Mouse (Mus musculus): Measurements from ENCODE around the gene Methig1.
"Not testable (repeated sequence)": the region's sequence is repeated elsewhere in the genome, so short reads cannot be mapped to it uniquely, and the experiment has no call there.

Methig1 gene

DNA sequence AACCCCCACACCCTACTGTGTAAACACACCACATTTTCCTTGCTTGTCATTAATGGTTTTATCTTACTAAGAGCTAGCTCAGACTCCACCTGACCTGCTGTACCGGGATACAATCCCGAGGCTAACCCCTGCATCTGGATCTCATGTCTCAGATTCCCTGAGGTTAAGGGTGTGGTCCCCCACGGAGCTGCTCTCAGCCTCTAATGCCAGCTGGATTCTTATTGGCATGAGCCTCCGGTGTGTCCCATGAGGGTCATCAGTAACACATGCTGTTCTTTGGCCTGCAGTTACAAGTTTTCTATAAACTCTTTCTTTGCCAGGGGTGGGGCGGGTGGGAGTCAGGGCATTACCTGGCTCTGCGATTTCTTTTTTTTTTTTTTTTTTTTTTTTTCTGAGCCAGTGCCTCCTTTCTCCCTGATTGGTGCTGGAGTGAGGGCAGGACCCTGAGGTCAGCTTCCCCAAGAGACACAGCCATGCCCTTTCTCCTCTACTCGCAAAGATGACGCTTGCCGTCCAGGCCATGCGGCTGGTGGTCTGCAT is at the start of gene Methig1, which contains the start of gene Mettl7a2:
Gene Methig1, plus strand, starts transcription at position 439 of the 540 bp plus-strand sequence.
Gene Mettl7a2, plus strand, starts transcription at position 490 of the 540 bp plus-strand sequence.
- DNase-seq, result no peak

DNA sequence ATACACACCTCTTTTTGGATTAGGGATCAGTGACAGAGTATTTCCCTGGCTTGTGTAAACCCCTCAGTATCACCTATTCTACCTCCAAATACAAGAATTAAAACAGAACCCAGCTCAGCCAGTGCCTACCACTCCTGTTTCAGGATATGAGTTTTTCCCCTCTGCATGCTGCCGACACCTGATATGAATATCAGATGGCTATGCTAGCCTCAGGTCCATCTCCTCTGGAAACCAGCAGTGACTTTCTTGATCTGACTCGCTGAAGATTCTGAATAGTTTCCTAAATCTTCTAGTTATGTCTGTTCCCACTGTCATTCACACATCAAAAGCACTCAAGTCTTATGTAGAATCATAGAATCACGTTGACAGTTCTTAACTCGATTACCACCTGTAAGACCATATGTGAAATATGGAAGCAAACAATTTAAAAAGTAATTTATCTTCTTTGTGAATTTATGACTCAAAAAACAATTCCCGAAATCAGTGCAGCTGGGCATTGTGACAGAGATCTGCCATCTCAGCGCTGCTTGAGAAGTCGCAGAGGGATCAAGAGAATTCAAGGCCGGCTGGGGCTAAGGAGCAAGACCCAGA is 49.4 kb upstream of the Methig1 start:
- peak; percentile 35 for DNase-seq

DNA sequence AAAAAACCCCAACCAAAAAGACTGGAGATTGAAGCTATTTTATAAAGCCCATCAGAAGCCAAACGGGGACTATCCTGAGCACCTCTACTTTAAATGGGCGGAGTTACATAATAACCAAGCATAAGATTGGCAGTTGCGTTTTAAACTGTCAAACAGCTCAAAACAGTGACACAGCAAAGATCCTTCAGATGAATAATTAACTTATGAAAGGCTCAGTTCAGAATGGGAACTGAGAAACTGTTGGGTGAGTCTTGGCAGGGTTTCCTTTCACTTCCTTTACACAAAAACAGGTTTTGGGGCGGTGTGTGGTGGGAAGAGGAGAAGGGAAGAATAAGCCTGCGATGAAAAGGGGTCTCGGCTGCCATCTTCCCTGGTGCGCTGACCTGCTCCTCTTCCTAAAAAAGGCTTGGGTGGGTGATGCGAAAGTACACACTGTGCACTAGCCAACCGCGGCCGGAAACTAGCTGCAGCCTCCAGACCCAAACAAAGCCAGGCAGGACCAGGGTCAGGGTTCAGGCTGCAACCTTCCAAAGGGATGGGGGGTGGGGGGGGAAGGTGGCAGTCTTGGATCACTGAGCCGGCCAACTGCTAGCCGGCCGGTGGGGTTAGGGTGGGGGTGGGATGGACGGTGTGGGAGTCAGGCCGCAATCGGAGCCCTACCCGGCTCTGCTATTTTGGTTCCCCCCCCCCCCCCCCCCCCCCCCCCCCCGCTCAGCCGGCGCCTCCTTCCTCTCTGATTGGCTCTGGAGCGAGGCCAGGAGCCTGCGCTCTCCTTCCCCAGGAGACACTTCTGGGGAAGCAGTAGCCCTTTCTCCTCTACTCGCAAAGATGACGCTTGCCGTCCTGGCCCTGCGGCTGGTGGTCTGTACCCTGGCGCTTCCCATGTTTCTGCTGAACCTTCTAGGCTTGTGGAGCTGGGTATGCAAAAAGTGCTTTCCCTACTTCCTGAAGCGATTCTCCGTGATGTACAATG is 48.6 kb upstream of the Methig1 start, which contains the start of gene Mettl7a1:
Gene Mettl7a1, plus strand, starts transcription at position 122 of the 973 bp plus-strand sequence.
- DNase-seq, result peak; percentile 84

DNA sequence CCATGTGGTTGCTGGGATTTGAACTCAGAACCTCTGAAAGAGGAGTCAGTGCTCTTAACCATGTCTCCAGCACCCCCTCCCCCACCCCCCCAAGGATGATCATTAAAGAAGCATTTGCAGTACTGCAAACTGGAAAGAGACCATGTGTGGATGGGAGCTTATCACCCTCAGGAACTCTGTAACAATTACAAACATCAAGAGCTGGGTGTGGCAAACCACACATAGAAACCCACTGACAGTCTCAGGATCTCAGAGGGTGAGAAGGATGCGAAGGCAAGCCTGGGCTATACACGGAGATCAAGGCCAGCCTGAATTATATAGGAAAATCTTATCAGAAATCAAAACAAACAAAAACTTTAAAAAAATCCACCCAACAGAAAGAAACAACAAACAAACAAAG is 46.7 kb upstream of the Methig1 start:
- no peak for DNase-seq

DNA sequence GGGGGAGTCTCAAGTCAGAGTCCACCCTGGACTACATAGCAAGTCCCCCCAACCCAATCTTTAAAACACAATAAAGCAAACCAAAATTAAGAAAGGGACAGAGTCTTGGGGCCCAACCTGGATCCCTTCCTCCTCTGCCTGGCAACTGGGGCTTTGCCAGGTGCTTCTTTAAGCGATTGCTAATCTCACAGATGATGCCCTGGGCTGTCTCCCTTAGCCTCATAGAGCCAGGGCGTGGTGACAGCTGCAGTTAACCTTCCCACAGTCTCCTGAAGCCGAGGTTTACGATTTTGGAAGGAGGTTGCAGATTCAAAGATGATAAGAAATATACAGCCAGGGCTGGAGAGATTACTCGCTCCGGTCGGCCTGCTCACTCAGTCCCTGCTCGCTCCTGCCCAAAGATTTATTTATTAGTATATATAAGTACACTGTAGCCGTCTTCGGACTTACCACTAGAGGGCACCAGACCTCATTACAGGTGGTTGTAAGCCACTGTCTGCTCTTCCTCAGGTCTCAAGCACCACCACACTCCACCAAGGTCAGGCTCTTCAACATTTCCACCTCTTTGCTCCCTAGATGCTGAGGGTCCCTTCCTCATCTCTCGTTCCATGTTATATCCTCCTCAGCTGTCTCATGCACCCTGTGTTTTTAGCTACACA is 45.4 kb upstream of the Methig1 start:
- DNase-seq, result peak; percentile 69

DNA sequence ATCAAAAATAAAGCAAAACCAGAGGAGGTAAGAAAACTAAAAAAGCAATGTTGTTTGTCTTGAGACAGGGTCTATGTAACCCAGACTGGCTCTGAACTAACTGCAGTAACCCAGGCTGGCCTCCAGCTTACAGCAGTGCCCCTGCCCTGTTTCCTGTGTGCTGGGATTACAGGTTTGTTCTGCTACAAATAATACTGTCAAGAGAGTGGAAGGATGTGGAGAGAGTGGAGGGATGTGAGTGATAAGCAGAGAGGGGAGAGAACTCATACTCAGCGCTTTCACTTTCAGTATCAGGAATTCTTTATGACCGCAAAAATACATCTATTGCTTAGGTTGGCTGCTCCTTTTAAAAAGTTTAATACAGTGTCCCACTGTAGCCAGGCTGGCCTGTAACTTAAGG is 40.6 kb upstream of the Methig1 start:
- DNase-seq, result no peak

DNA sequence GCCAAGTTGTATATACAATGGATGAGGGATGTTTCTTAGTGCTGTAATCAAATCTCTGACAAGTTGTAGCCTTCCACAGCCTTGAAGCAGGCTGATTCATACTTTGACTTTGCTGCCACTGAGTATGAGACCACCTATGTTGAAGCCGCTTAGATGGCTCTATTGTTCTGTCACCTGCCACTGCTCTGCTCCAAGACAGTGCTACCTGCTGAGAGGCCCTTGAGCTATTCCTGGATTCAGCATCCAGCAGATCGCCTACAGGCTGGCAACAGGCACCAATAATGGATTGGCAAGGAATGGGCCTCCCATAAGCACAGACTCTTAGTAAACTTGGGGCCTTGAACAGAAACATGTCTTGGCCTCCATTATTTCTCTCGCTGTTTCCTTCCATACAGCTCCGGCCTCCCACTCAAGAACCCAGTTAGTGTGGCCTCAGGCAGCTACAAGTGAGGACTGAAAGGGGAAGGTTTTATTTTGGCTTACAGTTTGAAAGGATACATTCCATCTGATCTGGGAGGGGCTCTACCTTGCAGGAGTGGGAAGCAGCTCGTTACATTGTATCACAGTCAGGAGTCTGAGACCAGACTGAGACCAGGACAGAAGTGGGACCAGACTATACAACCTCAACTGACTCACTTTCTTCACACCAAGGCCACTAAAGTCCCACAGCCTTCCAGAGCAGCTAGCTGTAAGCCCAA is 38.4 kb upstream of the Methig1 start:
- DNase-seq, result no peak

DNA sequence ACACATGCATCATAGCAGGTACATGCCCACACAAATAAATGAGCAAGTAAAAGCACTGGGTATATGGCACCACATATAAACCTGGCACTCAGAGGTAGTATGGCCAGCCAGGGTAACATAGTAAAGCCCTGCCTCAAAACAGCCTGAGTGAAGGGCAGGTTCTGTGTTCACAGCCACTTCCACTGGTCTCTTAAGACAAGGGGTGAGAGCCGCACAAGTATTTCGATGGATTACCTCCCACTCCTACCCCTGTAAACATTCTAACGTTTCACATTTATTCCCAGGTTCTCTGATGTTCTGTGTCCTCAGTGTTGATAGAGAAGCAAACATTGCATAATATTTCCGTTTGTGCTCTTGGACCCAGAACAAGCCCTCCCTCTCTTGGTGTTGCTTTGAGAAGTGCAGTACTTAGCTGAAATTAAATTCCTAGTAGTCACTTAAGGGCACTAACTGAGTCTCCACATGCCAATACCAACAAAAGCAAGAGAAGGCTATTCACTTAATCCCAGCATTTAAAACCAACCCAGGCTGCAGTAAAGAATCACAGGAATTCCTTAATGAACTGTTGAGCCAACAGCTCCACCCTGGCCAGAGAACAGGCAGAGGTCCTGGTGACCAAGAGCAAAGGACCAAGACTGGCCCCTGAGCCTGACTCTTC is 34.8 kb upstream of the Methig1 start:
- not testable (repeated sequence) for DNase-seq

DNA sequence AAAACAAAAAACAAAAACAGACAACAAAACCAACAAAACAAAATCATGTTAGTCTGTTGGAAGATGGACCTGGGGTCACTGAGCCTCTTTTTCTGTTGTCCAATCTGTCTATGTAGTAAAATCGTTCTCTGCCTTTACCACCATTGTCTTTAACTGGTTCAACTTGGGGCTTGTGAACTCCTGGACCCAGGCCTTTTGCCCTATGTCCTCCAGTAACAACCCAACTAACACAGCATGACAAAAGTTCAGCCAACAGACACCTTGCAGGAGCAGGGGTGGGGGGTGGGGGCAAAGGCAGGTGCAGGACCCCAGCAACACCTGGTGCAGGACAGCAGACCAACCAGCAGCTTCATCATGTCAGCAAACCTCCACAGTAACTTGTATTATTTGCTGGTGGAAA is 33.1 kb upstream of the Methig1 start:
- DNase-seq, result no peak

DNA sequence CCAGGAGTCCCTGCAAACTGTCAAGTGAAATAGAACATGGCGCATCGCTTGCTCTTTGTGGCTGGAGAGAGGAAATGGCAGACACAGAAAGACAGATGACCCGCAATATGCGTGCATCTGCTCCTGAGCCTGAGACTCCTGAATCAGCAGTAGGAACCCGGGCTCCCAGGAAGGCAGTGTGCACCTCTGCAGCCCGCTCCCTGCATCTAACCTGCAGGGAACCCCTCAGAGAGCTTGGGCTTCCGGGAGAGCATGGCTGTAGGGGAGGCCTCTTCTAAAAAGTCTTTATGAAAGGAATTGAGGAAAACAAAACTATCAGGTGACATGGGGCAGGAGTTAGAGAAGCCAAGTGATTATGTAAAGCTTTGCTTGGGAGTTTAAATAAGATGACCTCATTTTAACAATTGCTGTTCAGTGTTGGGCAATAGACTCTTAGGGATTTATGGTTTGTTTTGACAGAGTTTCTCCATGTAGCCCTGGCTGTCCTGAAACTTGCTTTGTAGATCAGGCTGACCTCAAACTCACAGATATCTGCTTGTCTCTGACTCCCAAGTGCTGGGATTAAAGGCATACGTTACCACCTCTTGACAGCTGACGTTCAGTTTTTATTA is 32.5 kb upstream of the Methig1 start:
- DNase-seq, result no peak

DNA sequence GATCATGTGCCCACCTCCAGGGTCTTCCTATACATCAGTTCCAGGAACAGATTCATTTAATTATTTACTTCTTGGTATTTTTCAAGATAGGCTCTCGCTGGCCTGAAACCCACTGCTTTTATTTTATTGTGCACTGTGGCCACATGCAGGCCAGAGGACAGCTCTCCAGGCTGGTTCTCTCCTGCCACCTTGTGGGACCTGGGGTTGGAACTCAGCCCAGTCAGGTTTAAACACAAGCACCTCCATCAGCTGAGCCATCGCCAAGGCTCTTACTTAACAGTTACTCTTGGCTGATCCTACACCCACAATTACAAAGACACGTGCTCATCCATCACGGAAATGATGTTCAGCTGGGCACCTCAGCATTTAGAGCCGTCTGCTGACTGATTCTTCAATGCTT is 31.8 kb upstream of the Methig1 start:
- DNase-seq, result peak; percentile 75

DNA sequence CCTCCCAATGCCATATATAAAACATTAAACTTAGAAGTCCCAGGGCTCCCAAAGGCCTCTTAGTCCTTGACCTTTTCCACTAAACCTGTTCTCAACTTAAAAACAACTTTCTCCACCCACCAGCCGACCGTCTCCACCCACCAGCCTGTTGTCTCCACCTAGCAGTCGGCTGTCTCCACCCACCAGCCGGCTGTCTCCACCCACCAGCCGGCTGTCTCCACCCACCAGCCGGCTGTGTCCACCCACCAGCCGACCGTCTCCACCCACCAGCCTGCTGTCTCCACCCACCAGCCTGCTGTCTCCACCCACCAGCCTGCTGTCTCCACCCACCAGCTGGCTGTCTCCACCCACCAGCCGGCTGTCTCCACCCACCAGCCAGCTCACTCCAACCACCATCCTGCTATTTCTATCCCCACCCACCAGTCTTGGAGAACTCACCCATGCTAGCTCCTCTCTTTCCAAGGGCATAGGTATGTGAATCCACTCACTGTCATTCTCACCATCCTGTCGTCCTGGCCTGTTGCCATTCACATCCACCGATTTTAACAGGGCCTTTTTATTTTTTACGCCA is 28.8 kb upstream of the Methig1 start:
- no peak for DNase-seq

DNA sequence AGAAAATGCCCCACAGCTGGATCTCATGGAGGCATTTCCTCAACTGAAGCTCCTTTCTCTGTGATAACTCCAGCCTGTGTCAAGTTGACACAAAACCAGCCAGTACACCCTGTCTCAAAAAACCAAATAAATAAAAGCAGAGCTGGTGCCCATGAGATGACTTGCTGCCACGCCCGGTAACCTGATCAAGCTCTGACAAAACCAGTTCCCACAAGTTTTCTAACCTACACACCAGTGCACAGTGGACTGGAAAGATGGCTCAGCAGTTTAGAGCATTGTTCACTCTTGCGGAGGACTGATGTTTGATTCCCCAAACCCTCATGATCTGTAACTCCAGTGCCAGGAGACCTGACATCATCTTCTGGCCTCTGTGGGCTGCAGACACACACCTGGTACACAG is 27.7 kb upstream of the Methig1 start:
- DNase-seq, result no peak

DNA sequence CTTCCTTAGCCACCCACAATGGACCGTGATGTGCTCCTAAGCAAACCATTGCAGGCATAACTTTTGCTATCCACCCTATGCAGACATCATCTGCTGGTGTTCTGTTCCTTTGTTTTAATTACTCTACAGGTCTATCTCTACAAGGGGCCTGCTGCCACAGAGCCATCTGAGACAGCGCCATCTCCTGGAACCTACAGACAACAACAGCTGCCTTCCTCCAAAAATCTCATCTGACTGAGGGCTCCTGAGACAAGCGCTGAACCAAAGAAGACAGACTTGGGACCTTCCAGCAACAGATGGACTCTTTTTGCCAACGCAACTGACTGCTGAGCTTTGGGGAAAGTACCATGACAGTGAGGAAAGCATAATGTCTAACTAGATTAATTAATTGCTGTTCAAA is 24.9 kb upstream of the Methig1 start:
- DNase-seq, result not testable (repeated sequence)

DNA sequence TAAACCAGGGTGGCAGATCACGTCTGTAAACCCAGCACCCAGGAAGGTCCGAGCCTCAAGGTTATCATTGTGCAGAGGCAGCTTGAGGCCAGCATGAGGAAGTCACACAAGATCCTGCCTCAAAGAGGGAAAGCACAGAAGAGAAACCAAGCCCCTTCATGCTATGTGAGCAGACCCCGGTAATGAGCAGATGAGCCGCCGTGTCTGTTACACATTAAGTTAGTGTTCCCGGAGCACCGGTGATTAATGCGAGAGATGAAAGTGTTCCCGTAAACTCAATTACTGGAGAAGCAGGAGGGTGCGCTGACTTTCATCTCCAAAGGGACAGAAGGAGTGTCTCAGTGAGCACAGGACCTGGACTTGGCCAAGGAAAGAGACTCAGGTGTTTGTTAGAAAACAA is 23.6 kb upstream of the Methig1 start:
- not testable (repeated sequence) for DNase-seq

DNA sequence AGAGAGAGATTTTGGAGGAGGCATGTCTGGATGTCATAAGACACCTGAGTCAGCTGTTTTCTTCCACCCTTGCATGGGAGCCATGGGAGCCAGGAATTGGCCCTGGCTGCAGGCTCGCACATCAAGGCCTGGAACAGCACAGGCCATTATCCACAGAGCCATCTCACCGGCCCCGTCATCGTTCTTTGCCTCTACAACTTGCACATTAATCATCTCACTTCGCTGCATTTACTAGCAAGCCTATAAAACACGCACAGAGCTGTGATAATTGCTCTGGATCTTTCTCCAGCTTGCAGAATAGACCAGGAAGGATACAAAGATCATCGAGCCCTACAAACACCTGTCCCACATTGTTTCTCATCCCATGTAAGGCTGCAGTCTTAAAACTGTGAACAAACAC is 22.2 kb upstream of the Methig1 start:
- no peak for DNase-seq

DNA sequence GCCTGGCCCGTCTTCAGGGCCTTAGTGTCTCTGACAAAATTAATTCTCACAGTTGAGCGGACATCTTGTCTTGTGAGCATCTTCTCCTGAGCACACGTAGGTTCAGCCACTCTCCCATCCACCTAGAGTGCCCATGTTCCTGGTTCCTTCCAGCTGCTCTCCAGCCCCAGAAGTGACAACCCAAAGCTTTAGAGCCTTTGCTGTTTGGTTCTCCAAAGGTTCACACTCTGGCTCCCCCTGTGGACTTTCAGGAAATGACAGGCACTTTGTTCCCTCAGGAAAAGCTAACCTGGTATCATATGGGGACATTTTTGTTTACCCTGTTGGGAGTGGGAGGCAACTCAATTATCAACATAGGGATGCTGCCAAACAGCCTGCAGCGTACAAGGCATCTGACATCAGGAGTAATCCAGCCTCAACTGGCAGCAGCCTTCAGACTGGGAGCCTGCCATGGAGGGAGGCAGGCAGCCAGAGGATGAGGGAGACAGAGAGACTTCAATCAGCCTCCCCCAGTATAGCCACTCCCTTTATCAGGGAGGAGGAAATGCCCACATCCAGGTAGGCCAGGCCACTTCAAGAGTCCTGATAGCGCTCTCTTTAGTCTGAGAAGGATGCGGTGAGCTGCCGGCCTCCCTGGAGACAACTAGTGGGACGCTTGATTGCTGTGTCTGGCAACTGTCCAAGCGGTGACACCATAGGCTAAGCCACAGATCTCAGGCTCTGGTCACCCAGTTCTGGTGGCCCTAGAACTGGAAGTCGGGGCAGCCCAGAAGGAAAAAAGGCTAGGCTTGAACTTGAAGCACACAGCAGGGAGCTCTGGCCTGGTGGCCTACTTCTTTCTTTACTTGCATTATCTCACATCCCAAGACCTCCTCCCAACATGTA is 20.6 kb upstream of the Methig1 start:
- not testable (repeated sequence) for DNase-seq

DNA sequence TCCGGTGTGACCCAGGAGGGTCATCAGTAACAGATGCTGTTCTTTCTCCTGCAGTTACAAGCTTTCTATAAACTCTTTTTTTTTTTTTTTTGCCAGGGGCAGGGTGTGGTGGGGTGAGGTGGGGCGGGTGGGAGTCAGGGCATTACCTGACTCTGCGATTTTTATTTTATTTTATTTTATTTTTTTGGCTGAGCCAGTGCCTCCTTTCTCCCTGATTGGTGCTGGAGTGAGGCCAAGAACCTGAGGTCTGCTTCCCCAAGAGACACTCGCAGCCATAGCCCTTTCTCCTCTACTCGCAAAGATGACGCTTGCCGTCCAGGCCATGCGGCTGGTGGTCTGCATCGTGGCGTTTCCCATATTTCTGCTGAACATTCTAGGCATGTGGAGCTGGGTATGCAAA is 18.3 kb upstream of the Methig1 start, which contains the start of gene Mettl7a3:
Gene Mettl7a3, plus strand, starts transcription at position 301 of the 400 bp plus-strand sequence.
- no peak for DNase-seq

DNA sequence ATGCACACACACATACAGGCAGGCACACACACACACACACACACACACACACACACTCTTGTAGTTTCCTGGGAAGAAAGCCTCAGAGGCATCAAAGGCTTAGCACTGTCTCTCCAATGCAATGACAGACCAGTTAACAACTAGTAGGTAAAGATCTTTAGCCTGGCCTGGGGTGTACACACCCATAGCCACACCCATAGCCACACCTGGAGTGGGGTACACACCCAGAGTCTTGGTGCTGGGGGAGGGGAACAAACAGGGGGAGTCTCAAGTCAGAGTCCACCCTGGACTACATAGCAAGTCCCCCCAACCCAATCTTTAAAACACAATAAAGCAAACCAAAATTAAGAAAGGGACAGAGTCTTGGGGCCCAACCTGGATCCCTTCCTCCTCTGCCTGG is 15.6 kb upstream of the Methig1 start:
- DNase-seq, result not testable (repeated sequence)

DNA sequence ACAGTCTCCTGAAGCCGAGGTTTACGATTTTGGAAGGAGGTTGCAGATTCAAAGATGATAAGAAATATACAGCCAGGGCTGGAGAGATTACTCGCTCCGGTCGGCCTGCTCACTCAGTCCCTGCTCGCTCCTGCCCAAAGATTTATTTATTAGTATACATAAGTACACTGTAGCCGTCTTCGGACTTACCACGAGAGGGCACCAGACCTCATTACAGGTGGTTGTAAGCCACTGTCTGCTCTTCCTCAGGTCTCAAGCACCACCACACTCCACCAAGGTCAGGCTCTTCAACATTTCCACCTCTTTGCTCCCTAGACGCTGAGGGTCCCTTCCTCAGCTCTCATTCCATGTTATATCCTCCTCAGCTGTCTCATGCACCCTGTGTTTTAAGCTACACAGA is 15.1 kb upstream of the Methig1 start:
- DNase-seq, result peak; percentile 77

Measured in cerebellum, adult 9-10 months (tissue).